Mouse (Mus musculus) brain, embryonic 18.5 days (tissue): ENCODE results near the gene Slit3.

ENCODE experiments used
- DNase-seq: peaks from one replicate; pipeline ENCODE4 v3.0.0-alpha.2; 2012; ENCODE audit warnings: low read depth, low spot score

The Slit3 gene

DNA sequence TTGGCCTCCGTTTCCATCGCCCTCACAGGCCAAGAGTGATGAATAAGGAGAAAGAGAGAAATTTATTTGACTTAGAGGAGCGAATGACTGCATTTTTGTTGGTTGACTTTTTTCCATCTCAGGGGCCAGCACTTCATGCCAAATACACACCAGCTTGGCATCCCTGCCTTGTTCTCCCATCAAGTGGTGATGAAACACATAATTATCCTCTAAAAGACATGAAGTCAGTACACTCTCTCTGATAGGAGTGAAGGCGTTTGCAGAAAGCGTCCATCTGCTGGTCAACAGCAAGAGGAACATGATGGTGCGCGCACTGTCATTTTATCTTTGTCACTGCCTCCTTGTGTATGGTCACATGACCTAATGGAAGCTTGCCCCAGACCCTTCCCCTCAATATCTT is 75.8 kb downstream of the Slit3 start:
- no peak for DNase-seq

DNA sequence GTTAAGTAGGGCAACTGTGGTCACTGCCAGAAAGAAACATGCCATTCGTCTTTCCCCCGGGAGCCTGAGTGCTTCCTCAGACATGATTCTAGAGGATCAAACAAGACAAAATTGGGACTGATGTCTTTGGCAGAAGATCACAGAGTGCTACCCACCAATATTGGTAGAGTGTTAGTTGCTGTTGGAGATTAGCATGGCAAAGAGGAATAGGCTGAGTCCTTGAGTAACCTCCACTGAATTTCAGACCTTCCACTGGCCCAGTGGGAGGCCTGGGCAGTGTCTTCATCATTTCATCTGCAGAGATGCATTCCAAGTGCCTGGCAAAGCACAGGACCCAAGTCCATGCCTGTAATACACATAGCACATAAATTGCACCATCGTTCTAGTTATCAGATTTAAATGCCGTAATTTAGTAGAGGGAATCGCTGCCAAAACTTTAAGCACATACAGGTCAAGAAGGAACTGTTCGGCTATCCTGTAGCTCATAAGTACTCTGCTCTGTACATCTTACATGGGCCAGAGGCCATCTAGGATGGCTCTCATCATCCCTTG is 77.6 kb downstream of the Slit3 start:
- no peak for DNase-seq

DNA sequence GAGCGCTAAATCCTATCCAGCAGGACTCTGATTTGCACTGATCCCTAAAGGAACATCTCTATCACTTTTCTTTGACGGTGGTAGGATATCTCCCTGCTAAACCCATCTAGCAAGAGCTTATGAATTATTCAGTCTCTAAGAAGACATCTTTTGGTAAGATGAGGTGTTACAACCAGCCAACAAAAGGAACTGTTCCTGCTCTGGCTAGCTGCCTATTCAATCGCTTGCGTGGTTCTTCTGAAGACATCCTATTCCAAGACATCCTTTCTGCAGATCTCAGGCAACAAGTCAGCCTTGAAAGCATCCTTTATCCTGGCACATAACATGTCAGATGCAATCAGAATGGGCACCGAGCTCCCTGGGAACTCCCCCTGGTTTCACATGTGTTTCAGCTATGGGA is 81.3 kb downstream of the Slit3 start:
- no peak for DNase-seq

DNA sequence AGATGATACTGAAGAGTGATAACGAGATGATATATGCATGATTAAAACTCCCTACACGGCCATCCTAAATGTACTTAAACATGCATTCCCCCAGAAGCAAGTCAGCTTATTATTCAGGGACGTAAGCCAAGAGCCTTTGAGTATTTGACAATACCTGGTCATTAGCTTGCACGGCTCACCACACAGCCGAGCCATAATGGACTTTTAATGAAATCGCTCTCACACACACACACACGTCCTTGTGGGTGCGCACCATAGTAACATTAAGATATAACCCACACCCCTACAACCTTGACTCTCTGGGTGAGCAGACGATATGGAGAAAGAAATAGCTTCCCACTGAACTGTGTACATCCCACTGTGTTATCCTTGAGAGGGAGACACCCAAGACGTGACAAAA is 82.6 kb downstream of the Slit3 start:
- DNase-seq: no peak

- no peak for DNase-seq
Measured at GRCm38 (mm10) chr11:35204084-35204483, 83.1 kb downstream of the Slit3 start.

GRCm38 (mm10) chr11:35210728-35211682 is 90.0 kb downstream of the Slit3 start:
- no peak for DNase-seq

DNA sequence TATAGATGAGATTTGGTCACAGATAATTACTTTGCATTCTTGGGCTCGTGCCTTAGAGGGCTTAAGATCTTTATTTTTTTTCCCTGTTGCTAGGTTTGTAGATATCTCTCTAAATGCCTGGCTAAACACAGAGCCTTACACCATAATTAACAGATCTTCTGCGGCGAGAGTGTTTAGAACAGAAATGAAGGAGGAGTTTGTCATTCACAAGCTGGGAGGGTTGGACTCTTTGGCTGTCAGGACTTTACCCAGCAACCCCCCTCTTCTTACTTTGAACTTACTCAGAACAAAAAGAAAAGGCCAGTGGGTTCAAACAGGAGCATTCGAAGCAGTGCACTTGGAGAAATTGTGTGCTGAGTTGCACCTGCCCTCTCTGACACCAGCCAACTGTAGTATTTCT is 103.0 kb downstream of the Slit3 start:
- DNase-seq: no peak

DNA sequence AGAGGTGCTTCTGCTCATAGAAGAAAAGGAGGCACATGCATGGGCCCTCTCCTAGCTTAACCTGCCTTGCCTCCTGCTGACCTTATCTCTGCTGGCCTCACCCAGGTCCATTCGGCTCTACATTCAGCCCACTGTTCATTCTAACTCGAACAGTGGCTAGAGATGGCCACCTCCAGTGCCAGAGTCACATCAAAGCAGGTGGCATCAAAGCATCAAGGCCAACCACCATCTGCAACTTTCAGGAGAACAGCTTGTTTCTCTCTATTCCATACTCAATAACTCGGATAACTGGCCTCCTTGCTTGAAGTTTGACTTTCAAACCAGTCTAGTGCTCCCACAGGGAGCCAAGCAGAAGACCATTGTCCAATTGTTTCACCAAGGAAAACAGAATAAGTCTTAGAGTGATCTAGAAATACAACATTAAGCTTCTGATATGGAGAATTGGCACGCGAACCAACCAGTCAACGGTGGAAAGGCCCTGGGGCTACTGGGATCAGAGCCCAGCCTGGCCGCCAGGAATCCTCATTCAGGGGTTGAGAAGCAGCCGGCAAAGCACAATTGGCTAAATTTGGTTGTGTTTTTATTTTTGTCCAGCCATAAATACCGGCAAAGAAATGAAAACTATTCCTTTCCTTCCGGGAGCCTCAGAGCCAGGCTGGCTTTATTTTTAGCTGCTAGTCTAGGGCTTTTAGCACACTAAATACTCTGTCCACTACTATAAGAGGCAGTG is 110.5 kb downstream of the Slit3 start:
- no peak for DNase-seq

DNA sequence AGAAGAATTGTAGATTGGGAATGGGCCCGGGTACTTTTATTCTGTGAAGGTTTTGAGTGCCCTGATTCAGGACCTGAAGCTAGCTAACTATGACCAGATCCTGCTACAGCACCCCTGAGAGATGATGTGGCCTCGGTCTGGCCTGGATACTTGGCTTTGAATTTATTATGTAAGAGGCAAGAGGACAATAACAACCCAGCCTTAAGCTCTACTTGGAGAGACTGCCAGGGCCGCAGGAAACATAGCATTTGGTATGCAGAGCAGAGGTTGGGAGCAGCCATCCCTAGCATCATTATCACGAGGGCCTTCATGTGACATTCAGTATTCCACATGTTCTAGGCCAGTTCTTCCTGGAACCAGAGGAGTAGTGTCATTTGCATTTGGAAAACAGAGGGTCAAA is 111.3 kb downstream of the Slit3 start:
- DNase-seq: no peak

- no peak for DNase-seq
Measured at GRCm38 (mm10) chr11:35241379-35241778, 120.4 kb downstream of the Slit3 start.

- no peak for DNase-seq
Measured at GRCm38 (mm10) chr11:35243597-35243996, 122.6 kb downstream of the Slit3 start.

GRCm38 (mm10) chr11:35244526-35244925 is 123.5 kb downstream of the Slit3 start:
- no peak for DNase-seq

GRCm38 (mm10) chr11:35246623-35247022 is 125.6 kb downstream of the Slit3 start:
- DNase-seq: no peak

- DNase-seq: no peak
Measured at GRCm38 (mm10) chr11:35248088-35248487, 127.1 kb downstream of the Slit3 start.

GRCm38 (mm10) chr11:35250871-35251418 is 129.9 kb downstream of the Slit3 start:
- DNase-seq: no peak

GRCm38 (mm10) chr11:35251910-35252309 is 130.9 kb downstream of the Slit3 start:
- no peak for DNase-seq

DNA sequence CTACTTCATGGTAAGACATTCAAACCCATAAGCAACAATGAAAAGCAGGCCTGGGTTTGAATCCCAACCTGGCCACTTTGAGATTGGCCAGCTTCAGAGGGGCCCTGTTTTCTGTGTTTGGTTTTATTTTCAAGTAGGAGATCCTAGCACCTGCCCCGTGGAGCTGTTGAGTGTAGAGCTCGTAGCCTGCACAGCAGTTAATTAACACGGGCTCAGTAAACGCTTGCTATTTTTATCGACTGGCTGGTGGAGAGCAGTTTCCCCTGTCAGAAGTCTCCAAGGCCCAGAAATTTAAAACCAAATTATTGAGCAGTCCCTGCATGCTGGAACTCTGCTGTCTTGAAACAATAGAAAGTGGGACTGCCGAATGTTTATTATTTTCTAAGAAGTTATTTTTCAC is 136.3 kb downstream of the Slit3 start:
- no peak for DNase-seq

- DNase-seq: no peak
Measured at GRCm38 (mm10) chr11:35261562-35262087, 140.6 kb downstream of the Slit3 start.

- no peak for DNase-seq
Measured at GRCm38 (mm10) chr11:35262289-35262941, 141.4 kb downstream of the Slit3 start.

- DNase-seq: no peak
Measured at GRCm38 (mm10) chr11:35264749-35265148, 143.7 kb downstream of the Slit3 start.

DNA sequence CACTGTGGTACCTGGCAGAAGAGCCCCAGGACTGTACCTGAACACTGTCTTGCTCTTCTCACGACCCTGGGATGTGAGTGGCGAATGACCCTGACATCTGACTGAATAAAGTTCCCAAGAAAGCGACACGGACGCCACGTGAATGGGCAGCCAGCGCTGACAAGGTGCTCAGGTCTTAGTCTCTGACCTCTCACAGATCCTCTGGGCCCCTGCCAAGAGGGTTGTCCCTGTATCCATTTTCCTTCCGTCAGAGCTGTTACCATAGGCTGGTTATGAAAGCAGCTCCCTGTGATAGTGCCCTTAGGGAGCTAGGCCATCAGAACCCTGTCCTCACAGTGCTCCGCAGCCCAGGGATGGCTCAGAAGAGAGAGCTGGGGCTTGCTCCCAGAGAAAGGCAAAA is 149.4 kb downstream of the Slit3 start:
- DNase-seq: no peak
